Mouse (Mus musculus) ES-E14 (cell line): Measurements from ENCODE around the gene Rsl24d1. TPM values are rescaled to one million over a fixed set of nuclear protein-coding genes. Genes with fewer than 3 reads are reported as not detected.
"Not testable (repeated sequence)": the region's sequence is repeated elsewhere in the genome, so short reads cannot be mapped to it uniquely, and the experiment has no call there.

Experiments
- DNase-seq: peaks from one replicate; pipeline ENCODE4 v3.0.0-alpha.2; 2013; ENCODE audit warnings: low read depth, low spot score
- H3K27ac ChIP-seq: 2 replicates; pipeline ENCODE4 v1.5.1; 2012; ENCODE audit warnings: low read depth, mild to moderate bottlenecking, low read length, moderate library complexity, mixed read lengths; ENCODE audit not compliant: poor library complexity, insufficient read depth, severe bottlenecking
- H3K36me3 ChIP-seq: 2 replicates; pipeline ENCODE4 v1.6.1; 2012; ENCODE audit warnings: mild to moderate bottlenecking, low read length, moderate library complexity, mixed read lengths; ENCODE audit not compliant: control insufficient read depth, poor library complexity, insufficient read depth, severe bottlenecking
- H3K4me1 ChIP-seq, 2 experiments: fragments of 150-350 bp in 1 of 2; sonication (generic) in 1 of 2; 2 replicates each; pipeline ENCODE4 v1.6.1; 2012; ENCODE audit warnings: low read length in 2 of 2, mild to moderate bottlenecking in 1 of 2, mixed read lengths in 1 of 2; ENCODE audit not compliant: control insufficient read depth in 2 of 2, insufficient read depth in 2 of 2, poor library complexity in 1 of 2
- H3K4me3 ChIP-seq, 2 experiments: fragments of 150-350 bp in 1 of 2; sonication (generic) in 1 of 2; 2 replicates each; pipeline ENCODE4 v1.5.1; 2012; ENCODE audit warnings: low read length in 2 of 2, low read depth in 1 of 2, mild to moderate bottlenecking in 1 of 2, mixed read lengths in 1 of 2; ENCODE audit not compliant: insufficient read depth in 1 of 2, poor library complexity in 1 of 2, severe bottlenecking in 1 of 2
- H3K9ac ChIP-seq: 2 replicates; pipeline ENCODE4 v1.6.1; 2012; ENCODE audit warnings: low read depth, mild to moderate bottlenecking, low read length, mixed read lengths; ENCODE audit not compliant: poor library complexity, insufficient read depth, severe bottlenecking
- H3K9me3 ChIP-seq: fragments of 150-350 bp; sonication (generic); 2 replicates; pipeline ENCODE4 v1.6.1; 2012; ENCODE audit warnings: low read depth, mild to moderate bottlenecking, low read length; ENCODE audit not compliant: control insufficient read depth, insufficient read depth
- CHD2 ChIP-seq: IDR thresholded peaks from 2 replicates; pipeline ENCODE4 v1.6.1; 2014; ENCODE audit warnings: mild to moderate bottlenecking, low read depth, low read length, inconsistent platforms
- HCFC1 ChIP-seq: IDR thresholded peaks from 2 replicates; pipeline ENCODE4 v1.6.1; 2012; ENCODE audit warnings: low read length, inconsistent platforms, borderline replicate concordance; ENCODE audit not compliant: insufficient read depth
- MAFK ChIP-seq: IDR thresholded peaks from 2 replicates; pipeline ENCODE4 v1.6.1; 2014; ENCODE audit warnings: mild to moderate bottlenecking, low read depth, low read length, inconsistent platforms; ENCODE audit not compliant: insufficient read depth
- ZC3H11A ChIP-seq: IDR thresholded peaks from 2 replicates; pipeline ENCODE4 v1.6.1; 2012; ENCODE audit warnings: low read depth, mild to moderate bottlenecking, inconsistent platforms, low read length, borderline replicate concordance
- ZNF384 ChIP-seq: IDR thresholded peaks from 2 replicates; pipeline ENCODE4 v1.6.1; 2012; ENCODE audit warnings: low read depth, low read length, inconsistent platforms
- in situ Hi-C, 2 experiments: fragments of 600-800 bp; cut with MboI; formaldehyde crosslinking; loops; one replicate each; pipeline ENCODE4 v1.15.1; 2025; ENCODE audit warnings: low sequenced_read_pairs in 2 of 2, inconsistent platforms in 1 of 2; ENCODE audit not compliant: unreplicated experiment in 2 of 2
- total RNA-seq: library from RNA; depleted of rRNA; stranded (reverse); fragments of 300-350 nt; gene quantifications from 2 replicates; pipeline ENCODE4 v1.2.3, GENCODE M21; 2012

The Rsl24d1 gene
- total RNA-seq, 1 experiment, result 147 TPM

GRCm38 (mm10) chr9:73068688-73069087, 44.5 kb upstream of the Rsl24d1 start:
- TF ChIP-seq MAFK, result no peak
- no peak for TF ChIP-seq ZC3H11A
- no peak for TF ChIP-seq ZNF384
- TF ChIP-seq CHD2, result no peak
- no peak for TF ChIP-seq HCFC1
- H3K4me3 ChIP-seq, result no peak overlapping the region
- DNase-seq, result no peak
- H3K9ac ChIP-seq, result no peak overlapping the region
- H3K4me1 ChIP-seq, result peaks cover 9 to 21% of the 10 kb centered on the region in 2 experiments; a peak in 3 of 4 replicates
- in situ Hi-C loops, result no loop called here
- H3K27ac ChIP-seq, result no peak overlapping the region
- no peaks in the 10 kb centered on the region for H3K9me3 ChIP-seq
- H3K36me3 ChIP-seq, result no peaks in the 10 kb centered on the region

- H3K27ac ChIP-seq, result peak overlapping the region; percentile 92
- in situ Hi-C loops, result no loop called here
- no peaks in the 10 kb centered on the region for H3K9me3 ChIP-seq
- H3K9ac ChIP-seq, result no peak overlapping the region; the same call in 1 of the 2 replicates
- H3K4me1 ChIP-seq, result peaks cover 9 to 20% of the 10 kb centered on the region in 2 experiments; a peak in 3 of 4 replicates
- no peak overlapping the region for H3K4me3 ChIP-seq
- peak; percentile 95 for TF ChIP-seq ZNF384
- TF ChIP-seq MAFK, result no peak
- TF ChIP-seq HCFC1, result no peak
- TF ChIP-seq CHD2, result no peak
- TF ChIP-seq ZC3H11A, result 0 out of 2 replicates have a peak, but pooled peaks have one; percentile 1
- DNase-seq, result peak; percentile 75
- no peaks in the 10 kb centered on the region for H3K36me3 ChIP-seq
Measured at GRCm38 (mm10) chr9:73070971-73071659, 42.1 kb upstream of the Rsl24d1 start.

- Histone ChIP-seq H3K27ac (no peak overlapping the region), H3K36me3 (no peaks in the 10 kb centered on the region), H3K9me3 (no peaks in the 10 kb centered on the region), H3K4me3 (no peak overlapping the region), H3K9ac (no peak overlapping the region), H3K4me1 (peaks cover 9 to 24% of the 10 kb centered on the region in 2 experiments; a peak in 3 of 4 replicates)
- DNase-seq, result no peak
- in situ Hi-C loops, result no loop called here
- TF ChIP-seq ZC3H11A (no peak), HCFC1 (no peak), ZNF384 (no peak), CHD2 (no peak), MAFK (no peak)
Measured at GRCm38 (mm10) chr9:73072426-73072825, 40.8 kb upstream of the Rsl24d1 start.

GRCm38 (mm10) chr9:73073169-73073568, 40.1 kb upstream of the Rsl24d1 start:
- no peak for DNase-seq
- H3K9me3 ChIP-seq, result no peaks in the 10 kb centered on the region
- H3K36me3 ChIP-seq, result no peaks in the 10 kb centered on the region
- no peak overlapping the region for H3K27ac ChIP-seq
- TF ChIP-seq HCFC1 (no peak), MAFK (no peak), ZC3H11A (no peak), CHD2 (no peak), ZNF384 (no peak)
- H3K4me1 ChIP-seq, result peaks cover 6 to 19% of the 10 kb centered on the region in 2 experiments; a peak in 3 of 4 replicates
- no peak overlapping the region for H3K9ac ChIP-seq
- in situ Hi-C loops, result no loop called here
- no peak overlapping the region for H3K4me3 ChIP-seq

GRCm38 (mm10) chr9:73079349-73079748, 33.9 kb upstream of the Rsl24d1 start:
- H3K4me1 ChIP-seq, result peaks cover 12 to 19% of the 10 kb centered on the region in 2 experiments
- H3K36me3 ChIP-seq, H3K9me3 ChIP-seq, in situ Hi-C loops, DNase-seq, H3K4me3 ChIP-seq: not testable (repeated sequence)
- peak overlapping the region; percentile 48; the same call in 1 of the 2 replicates for H3K9ac ChIP-seq
- H3K27ac ChIP-seq, result peak overlapping the region; percentile 76; the same call in 1 of the 2 replicates
